Mouse (Mus musculus) right cerebral cortex, postnatal 14 days (tissue): ENCODE measurements at regions not wholly inside any gene's neighbourhood (a gene's known extent, or its start where the extent isn't known, plus 50 kb on each side); places are given as distances from the start of the nearest gene placed in this dataset.

Experiments
- DNase-seq: peaks from one replicate; pipeline ENCODE4 v3.0.0; 2022

- DNase-seq = no peak
These were observed 387.6 kb downstream of the D3Ertd751e start for GRCm38 (mm10) chr3:42129821-42130560.

- DNase-seq = no peak
These were observed 389.9 kb downstream of the D3Ertd751e start for GRCm38 (mm10) chr3:42132322-42132721.

GRCm38 (mm10) chr3:42153372-42153771 lies 411.0 kb downstream of the D3Ertd751e start:
- no peak for DNase-seq

GRCm38 (mm10) chr3:42154909-42155308 lies 412.5 kb downstream of the D3Ertd751e start:
- DNase-seq = no peak

GRCm38 (mm10) chr3:42163666-42164065 lies 421.3 kb downstream of the D3Ertd751e start:
- DNase-seq = no peak

- DNase-seq = no peak
These were observed 456.8 kb downstream of the D3Ertd751e start for GRCm38 (mm10) chr3:42199206-42199605.

GRCm38 (mm10) chr3:42201373-42201772 lies 459.0 kb downstream of the D3Ertd751e start:
- no peak for DNase-seq

GRCm38 (mm10) chr3:42205640-42206039 lies 463.2 kb downstream of the D3Ertd751e start:
- no peak for DNase-seq

GRCm38 (mm10) chr3:42211420-42211819 lies 469.0 kb downstream of the D3Ertd751e start:
- DNase-seq = no peak

- no peak for DNase-seq
These were observed 470.0 kb downstream of the D3Ertd751e start for GRCm38 (mm10) chr3:42212456-42212855.

GRCm38 (mm10) chr3:42213163-42213562 lies 470.8 kb downstream of the D3Ertd751e start:
- no peak for DNase-seq

- DNase-seq = no peak
These were observed 472.3 kb downstream of the D3Ertd751e start for GRCm38 (mm10) chr3:42214624-42215276.

- DNase-seq = no peak
These were observed 476.3 kb downstream of the D3Ertd751e start for GRCm38 (mm10) chr3:42218719-42219118.

- no peak for DNase-seq
These were observed 485.4 kb downstream of the D3Ertd751e start for GRCm38 (mm10) chr3:42227679-42228398.

GRCm38 (mm10) chr3:42228399-42228755 lies 486.0 kb downstream of the D3Ertd751e start:
- DNase-seq = no peak

- no peak for DNase-seq
These were observed 489.9 kb downstream of the D3Ertd751e start for GRCm38 (mm10) chr3:42232268-42232667.

GRCm38 (mm10) chr3:42233756-42234155 lies 491.3 kb downstream of the D3Ertd751e start:
- DNase-seq = no peak

- no peak for DNase-seq
These were observed 493.1 kb downstream of the D3Ertd751e start for GRCm38 (mm10) chr3:42235515-42235914.
